Mouse (Mus musculus) left cerebral cortex, adult 2 months (tissue): ENCODE measurements around the gene Camta1. TPM values are rescaled to one million over a fixed set of nuclear protein-coding genes. Genes with fewer than 3 reads are reported as not detected.

ENCODE experiments used
- DNase-seq, 2 experiments: peaks; one replicate each; pipeline ENCODE4 v3.0.0; 2021 to 2022; ENCODE audit warnings: low spot score in 2 of 2, mixed read lengths in 1 of 2; ENCODE audit errors: extremely low spot score in 1 of 2
- H3K27ac ChIP-seq: fragments of 200-600 bp; 2 replicates; pipeline ENCODE4 v1.8.1; 2022
- H3K4me3 ChIP-seq: fragments of 200-600 bp; 2 replicates; pipeline ENCODE4 v1.8.1; 2022
- CTCF ChIP-seq: fragments of 200-600 bp; IDR thresholded peaks from 2 replicates; pipeline ENCODE4 v1.8.1; 2022; ENCODE audit warnings: antibody characterized with exemption, mild to moderate bottlenecking, moderate library complexity
- intact Hi-C: fragments of 180-260 bp; cut with DNase I; formaldehyde crosslinking; loops from one replicate; pipeline ENCODE4 v1.15.1; 2025
- total RNA-seq, 2 experiments: library from RNA; stranded (reverse); gene quantifications; 2 replicates each; pipeline ENCODE4 v1.2.3; 2021

Camta1 gene
- total RNA-seq, 2 experiments from 2014 or later = 242 to 255 TPM

- intact Hi-C loops = loop anchor here (2.0 kb wide), 1 partner anchor 21 kb away; no protein-coding TSS in a partner anchor
- no peak for TF ChIP-seq CTCF
- Histone ChIP-seq H3K27ac (peak overlapping the region; percentile 92), H3K4me3 (peak overlapping the region; percentile 84)
- DNase-seq = peak; percentile 91 to 92
Observed at GRCm38 (mm10) chr4:151108028-151108771, 753.5 kb downstream of the Camta1 start.

- peak overlapping the region; percentile 92 for H3K27ac ChIP-seq
- intact Hi-C loops = loop anchor here (2.0 kb wide), 2 partner anchors 21 to 31 kb away; no protein-coding TSS in a partner anchor
- TF ChIP-seq CTCF = no peak
- DNase-seq = peak; percentile 54 to 74
- H3K4me3 ChIP-seq = peak overlapping the region; percentile 84
Observed at GRCm38 (mm10) chr4:151107131-151108001, 754.3 kb downstream of the Camta1 start.

GRCm38 (mm10) chr4:151106468-151106867 is 755.2 kb downstream of the Camta1 start:
- Histone ChIP-seq H3K4me3 (peak overlapping the region; percentile 84), H3K27ac (no peak overlapping the region)
- no peak for TF ChIP-seq CTCF
- intact Hi-C loops = loop anchor here (2.0 kb wide), 1 partner anchor 32 kb away; no protein-coding TSS in a partner anchor
- no peak for DNase-seq

- DNase-seq = no peak
Observed at GRCm38 (mm10) chr4:151105886-151106285, 755.8 kb downstream of the Camta1 start.

GRCm38 (mm10) chr4:151104147-151104546 is 757.5 kb downstream of the Camta1 start:
- TF ChIP-seq CTCF = no peak
- no peak for DNase-seq
- intact Hi-C loops = no loop called here
- no peak overlapping the region; the same call in 1 of the 2 replicates for H3K4me3 ChIP-seq
- peak overlapping the region; percentile 28 for H3K27ac ChIP-seq

More at GRCm38 (mm10) chr4:151105886-151106285, 755.8 kb downstream of the Camta1 start:
- intact Hi-C loops = loop anchor here (2.0 kb wide), 1 partner anchor 33 kb away; no protein-coding TSS in a partner anchor
- TF ChIP-seq CTCF = no peak
- H3K27ac ChIP-seq = no peak overlapping the region
- no peak overlapping the region; the same call in 1 of the 2 replicates for H3K4me3 ChIP-seq

- intact Hi-C loops = no loop called here
- H3K27ac ChIP-seq = peak overlapping the region; percentile 28; the same call in 1 of the 2 replicates
- TF ChIP-seq CTCF = no peak
- DNase-seq = no peak
- no peak overlapping the region; the same call in 1 of the 2 replicates for H3K4me3 ChIP-seq
Observed at GRCm38 (mm10) chr4:151103646-151104045, 758.0 kb downstream of the Camta1 start.

GRCm38 (mm10) chr4:151097104-151097438 is 764.6 kb downstream of the Camta1 start:
- Histone ChIP-seq H3K27ac (no peak overlapping the region), H3K4me3 (no peak overlapping the region)
- TF ChIP-seq CTCF = no peak
- intact Hi-C loops = loop anchor here (2.0 kb wide), 1 partner anchor 44 kb away; no protein-coding TSS in a partner anchor
- DNase-seq = no peak

GRCm38 (mm10) chr4:151096334-151097103 is 765.2 kb downstream of the Camta1 start:
- no peak overlapping the region for H3K27ac ChIP-seq
- intact Hi-C loops = loop anchor here (2.0 kb wide), 1 partner anchor 44 kb away; no protein-coding TSS in a partner anchor
- no peak for TF ChIP-seq CTCF
- H3K4me3 ChIP-seq = no peak overlapping the region
- DNase-seq = no peak

- TF ChIP-seq CTCF = peak; percentile 75
- H3K4me3 ChIP-seq = no peak overlapping the region
- intact Hi-C loops = no loop called here
- H3K27ac ChIP-seq = no peak overlapping the region
- DNase-seq = no peak
Observed at GRCm38 (mm10) chr4:151095207-151095606, 766.5 kb downstream of the Camta1 start.

- no peak for TF ChIP-seq CTCF
- Histone ChIP-seq H3K27ac (peak within 1 kb of the TSS; percentile 44), H3K4me3 (no peak within 1 kb of the TSS; the same call in 1 of the 2 replicates)
- no peak for DNase-seq
- intact Hi-C loops = no loop called here
Observed at GRCm38 (mm10) chr4:151089270-151089669, 772.4 kb downstream of the Camta1 start, which contains the start of gene Gm13090. Gm13090 (plus strand) TSS chr4:151089570.

- intact Hi-C loops = no loop called here
- DNase-seq = no peak
- TF ChIP-seq CTCF = no peak
- no peak overlapping the region; the same call in 1 of the 2 replicates for H3K4me3 ChIP-seq
- H3K27ac ChIP-seq = peak overlapping the region; percentile 44; the same call in 1 of the 2 replicates
Observed at GRCm38 (mm10) chr4:151088819-151089218, 772.9 kb downstream of the Camta1 start.
